Mouse (Mus musculus): ENCODE results near the gene Sis. TPM values are rescaled to one million over a fixed set of nuclear protein-coding genes. Genes with fewer than 3 reads are reported as not detected.

The Sis gene
- not detected for total RNA-seq (2021)
- long read RNA-seq, experiment 1: 0 reads
- long read RNA-seq, experiment 2: 0 reads

DNA sequence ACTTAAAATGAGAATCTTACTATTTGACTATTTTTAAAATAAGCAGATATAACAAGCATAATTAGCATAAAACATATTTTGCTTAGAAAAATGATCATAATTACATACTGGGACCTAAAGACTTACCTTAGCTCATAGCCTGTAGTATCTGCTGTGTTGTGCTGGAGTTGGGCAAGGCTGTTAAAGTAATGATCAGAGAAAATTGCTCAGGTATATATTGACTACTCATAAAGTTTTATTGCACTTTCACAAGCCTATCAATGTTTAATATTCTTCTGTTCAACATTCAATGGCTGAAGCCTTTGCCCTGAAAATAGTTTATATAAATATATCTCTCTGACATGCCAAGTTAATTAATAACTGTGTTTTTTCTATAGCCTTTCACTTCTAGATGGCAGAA is at the start of gene Sis:
TSS of gene Sis (minus strand) at position 189 of the 400 bp plus-strand sequence.
- no peak for DNase-seq

DNA sequence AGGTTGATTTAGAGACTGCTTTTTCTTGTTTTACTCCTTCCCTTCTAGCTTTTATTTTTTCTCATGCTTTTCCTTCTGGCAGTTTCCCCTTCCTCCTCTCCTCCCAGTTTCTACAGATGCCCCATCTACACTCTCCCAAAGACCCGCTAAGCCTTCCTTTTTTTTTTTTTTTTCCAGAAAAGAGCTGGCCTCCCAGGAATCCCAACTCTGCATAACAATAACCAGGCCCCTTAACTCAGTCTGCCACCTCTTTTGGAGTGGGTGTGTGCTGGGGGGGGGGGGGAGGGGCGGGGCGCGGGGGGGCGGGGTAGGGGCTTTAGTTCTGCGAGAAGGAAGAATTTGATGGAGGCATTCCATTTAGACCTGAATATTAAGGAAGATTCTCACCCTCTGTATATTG is 38.4 kb upstream of the Sis start:
- no peak for DNase-seq

DNA sequence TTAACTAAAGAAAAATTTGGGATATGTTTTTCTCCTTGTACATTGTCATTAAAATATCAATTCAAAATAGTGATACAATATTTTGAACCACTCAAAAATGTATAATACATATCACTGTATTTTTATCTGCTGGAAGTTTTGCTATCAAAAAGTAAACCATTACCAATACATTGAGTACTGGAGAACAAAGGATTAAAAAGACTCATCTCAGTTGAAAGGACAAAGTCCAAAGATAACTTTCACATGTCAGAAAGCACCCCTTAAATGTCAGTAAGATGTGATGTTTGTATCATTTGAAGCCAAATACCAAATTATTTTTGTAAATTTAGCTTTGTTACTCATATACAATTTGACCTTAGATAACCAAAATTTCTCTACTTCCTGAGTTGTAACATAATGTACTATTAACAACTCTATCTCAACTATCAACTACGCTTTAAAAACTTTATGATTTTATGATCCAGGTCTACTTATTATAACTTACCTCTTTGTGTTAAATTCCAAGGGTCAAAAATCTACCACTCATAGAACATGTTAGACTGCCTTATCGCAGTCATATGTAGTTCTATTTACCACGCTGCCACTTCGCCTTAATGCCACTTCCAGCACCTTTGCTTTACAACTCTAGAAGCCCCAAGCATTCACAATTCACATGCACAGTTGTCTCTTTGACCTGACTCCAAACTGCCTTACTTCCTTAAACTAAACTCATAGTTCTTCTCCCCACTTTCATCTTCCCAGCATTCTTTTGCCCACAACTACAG is 35.5 kb upstream of the Sis start:
- DNase-seq: no peak

DNA sequence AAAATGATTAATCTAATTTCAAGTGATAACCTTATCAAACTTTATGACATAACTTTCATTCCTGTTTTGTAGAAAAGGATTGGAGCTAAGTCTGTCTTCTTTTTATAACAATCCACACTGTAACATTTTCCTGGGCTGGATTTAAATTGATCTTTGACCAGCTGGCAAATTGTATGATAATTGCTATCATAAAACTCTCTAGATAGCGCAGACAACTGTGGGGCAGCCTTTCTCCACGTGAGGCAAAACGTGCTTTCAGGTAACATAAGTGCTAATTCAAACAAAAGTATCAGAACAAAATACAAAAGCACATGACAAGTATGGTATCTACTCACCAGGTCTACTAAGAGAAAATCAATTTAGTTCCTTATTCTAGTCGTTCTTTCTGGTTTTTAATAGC is 29.9 kb upstream of the Sis start:
- no peak for DNase-seq

DNA sequence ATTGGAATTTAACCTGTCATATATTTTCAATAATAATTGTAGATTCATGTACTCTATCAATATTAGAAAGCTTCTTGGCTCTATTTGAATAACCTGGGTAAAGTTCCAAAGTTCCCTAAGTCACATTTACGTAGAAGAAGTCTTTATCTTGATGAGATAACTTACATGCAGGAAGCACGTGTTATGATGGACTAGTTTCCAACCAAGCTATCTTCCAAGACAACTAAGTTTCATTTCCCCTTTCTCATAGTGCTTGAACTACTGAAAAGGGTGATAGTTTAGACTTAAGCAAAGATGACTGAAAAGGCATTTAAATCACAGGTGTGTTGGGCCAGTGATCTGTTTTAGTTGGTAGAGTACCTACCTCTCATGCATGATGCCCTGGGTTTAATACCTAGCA is 23.3 kb upstream of the Sis start:
- DNase-seq: no peak

DNA sequence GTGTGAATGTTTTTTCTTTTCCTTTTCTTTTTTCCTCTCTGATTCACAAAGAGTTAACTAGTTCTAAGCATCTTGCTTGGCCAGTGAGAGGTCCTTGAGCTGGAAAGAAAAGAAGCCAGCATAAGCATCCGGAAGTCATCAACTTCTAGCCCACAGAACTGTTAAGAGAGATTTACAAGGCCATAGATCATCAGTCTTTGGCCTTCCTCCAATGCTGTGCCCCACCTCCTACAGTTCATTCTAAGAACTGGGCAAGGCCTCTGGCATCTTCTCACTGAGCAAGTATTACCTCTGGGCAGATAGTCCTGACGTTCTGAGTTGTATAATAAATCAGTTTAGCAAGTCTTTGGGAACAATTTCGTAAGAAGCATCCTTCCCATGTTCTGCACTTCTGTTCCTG is 8.9 kb upstream of the Sis start:
- DNase-seq: no peak

DNA sequence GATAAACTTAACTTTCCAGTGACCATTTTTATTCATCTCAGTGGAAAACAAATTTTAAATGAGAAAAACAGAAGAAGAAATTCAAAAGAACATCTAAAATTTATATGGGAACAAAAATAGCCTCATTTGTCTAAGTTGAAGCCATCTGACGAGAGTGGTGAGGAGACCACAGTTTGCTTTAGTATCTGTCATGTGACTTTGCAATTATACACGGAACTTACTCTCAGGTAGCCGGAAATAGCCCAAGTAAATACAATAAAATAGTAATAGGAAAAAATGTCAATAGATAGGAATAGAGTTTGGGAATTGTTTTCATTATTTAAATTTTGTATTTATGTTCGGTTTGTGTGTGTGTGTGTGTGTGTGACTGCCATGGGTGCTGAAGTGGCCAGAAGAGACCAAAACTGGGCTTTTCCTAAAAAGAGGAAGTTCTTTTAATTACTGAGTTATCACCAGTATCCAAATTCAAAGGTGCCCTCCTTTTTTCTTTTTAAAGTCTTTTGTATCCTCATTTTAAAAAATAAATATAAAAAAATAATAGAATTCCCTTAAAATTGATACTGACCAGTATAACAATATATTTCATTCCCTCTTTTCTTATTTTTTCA is 48.6 kb downstream of the Sis start:
- DNase-seq: no peak

DNA sequence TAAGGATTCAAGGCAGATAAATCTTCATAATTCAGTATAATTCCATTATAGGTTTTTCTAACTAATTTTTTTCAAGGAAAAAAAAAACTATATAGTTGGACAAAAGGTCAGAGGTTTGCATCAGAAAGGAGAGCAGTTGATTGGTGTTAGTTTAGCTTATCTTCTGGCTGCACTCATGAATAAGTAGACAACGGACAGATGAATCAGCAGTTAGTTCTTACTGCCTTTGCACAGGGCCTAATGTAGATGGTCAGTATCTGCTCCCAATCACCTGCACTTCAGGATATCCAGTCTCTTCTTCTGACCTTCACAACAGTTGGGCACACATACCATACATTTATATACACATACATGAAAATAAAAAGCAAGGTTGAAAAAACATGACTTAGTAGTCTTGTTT is 85.2 kb downstream of the Sis start:
- DNase-seq: no peak

DNA sequence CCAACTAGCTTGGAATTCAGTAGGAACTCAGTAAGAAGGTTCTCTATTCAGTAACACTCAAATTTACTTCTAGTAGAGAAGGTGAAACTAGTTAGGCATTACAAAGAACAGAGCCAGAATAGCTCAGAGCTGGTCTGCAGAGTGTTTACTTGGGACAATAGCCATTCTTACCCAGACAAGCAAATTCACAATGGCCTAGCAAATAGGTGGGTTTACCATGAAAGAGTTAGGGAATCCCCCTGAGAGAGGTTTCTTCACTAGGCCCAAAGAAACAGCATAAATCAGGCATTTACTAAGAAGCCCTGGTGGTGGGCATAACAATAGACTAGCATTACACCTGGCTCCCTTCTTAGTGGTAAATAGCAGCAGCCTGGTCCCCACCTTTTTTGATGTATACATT is 99.5 kb downstream of the Sis start:
- DNase-seq: no peak

DNA sequence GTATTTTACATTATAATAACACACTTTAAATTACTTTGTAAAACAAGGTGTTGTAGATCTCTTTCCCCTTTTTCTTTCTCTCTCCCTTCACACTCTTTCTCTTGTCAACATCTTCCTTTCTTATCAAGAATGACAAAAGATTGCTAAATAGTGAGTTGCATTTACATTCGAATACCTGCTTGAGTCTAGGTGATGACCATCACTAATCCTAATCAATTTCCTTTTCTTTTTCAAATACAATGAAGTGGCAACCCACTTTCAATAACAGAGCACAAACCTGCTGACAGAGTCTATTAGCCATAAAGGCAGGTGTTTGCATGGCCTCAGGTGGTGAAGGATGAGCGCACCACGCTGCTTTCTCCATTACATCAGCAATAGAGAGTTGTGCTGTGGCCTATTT is 108.9 kb downstream of the Sis start:
- DNase-seq: no peak

DNA sequence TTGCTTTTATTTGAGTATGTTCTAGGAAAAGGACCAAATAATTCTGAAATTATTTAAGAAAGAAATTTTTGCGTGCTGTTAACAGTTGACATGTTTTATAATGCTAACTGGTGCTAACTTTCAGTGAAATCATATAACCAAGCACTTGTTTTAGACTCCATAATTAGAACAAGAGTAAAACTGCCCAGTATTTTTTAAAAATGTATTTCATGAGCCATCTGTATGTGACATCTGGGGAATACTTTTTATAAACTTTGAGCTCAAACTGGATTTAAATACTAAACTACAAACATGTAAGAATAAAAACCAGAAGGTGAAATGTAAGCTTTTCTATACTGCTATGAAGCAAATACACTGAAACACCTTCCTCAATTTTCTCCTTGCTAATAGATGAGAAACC is 112.3 kb downstream of the Sis start:
- DNase-seq: no peak

DNA sequence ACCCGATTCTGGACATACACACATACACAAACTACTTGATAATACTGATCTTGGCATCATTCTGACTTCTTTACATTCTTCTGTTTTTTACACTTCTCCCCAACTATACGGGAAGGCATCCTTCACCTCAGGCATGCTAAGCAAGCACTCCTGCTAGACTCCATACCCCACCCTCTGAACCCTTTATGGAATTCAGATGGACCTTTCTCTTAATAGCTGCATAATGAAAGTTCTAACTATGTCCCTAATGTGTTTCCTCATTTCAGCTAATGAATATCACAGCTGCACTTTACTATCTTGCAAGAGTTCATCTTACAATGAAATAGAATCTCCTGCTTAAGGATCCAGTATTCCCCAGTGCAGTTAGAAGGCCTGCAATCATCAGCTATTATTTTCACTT is 127.0 kb downstream of the Sis start:
- no peak for DNase-seq

Other genes with a start within 250 kb of the Sis start
- gene Slitrk3, start 89.9 kb upstream of the Sis start, total RNA-seq (2021): under 1 TPM; 0.19 to 0.47 TPM